Mouse (Mus musculus) layer of hippocampus, adult 8-10 months (tissue): ENCODE data around the gene Trim41. TPM values are rescaled to one million over a fixed set of nuclear protein-coding genes. Genes with fewer than 3 reads are reported as not detected.
"Not testable (repeated sequence)": the region's sequence is repeated elsewhere in the genome, so short reads cannot be mapped to it uniquely, and the experiment has no call there.

Experiments used
- DNase-seq, 2 experiments: peaks; one replicate each; pipeline ENCODE4 v3.0.0; 2022; ENCODE audit warnings: low spot score in 2 of 2
- total RNA-seq, 4 experiments: library from RNA; stranded (reverse); gene quantifications; 2 replicates each; pipeline ENCODE4 v1.2.4; 2022

Trim41 gene
- total RNA-seq, 4 experiments from 2014 or later: 45.7 to 73.5 (median 57.9) TPM

- not testable (repeated sequence) for DNase-seq
Observed at GRCm38 (mm10) chr11:48791894-48792293, 25.3 kb downstream of the Trim41 start.

GRCm38 (mm10) chr11:48790946-48791345, 26.2 kb downstream of the Trim41 start:
- DNase-seq: no peak

- DNase-seq: peak; percentile 72 to 89
Observed at GRCm38 (mm10) chr11:48789973-48790823, 27.0 kb downstream of the Trim41 start.

GRCm38 (mm10) chr11:48789215-48789614, 27.9 kb downstream of the Trim41 start:
- no peak for DNase-seq

GRCm38 (mm10) chr11:48788311-48789089, 28.7 kb downstream of the Trim41 start:
- peak; percentile 56 to 82 for DNase-seq

- DNase-seq: no peak
Observed at GRCm38 (mm10) chr11:48787455-48788211, 29.5 kb downstream of the Trim41 start.

GRCm38 (mm10) chr11:48782243-48782642, 34.9 kb downstream of the Trim41 start:
- no peak for DNase-seq

- DNase-seq: no peak
Observed at GRCm38 (mm10) chr11:48779450-48779849, 37.7 kb downstream of the Trim41 start.

GRCm38 (mm10) chr11:48777303-48777702, 39.9 kb downstream of the Trim41 start:
- DNase-seq: no peak

- no peak for DNase-seq
Observed at GRCm38 (mm10) chr11:48776664-48777063, 40.5 kb downstream of the Trim41 start.

GRCm38 (mm10) chr11:48775483-48775882, 41.7 kb downstream of the Trim41 start:
- peak in 1 of 2 experiments; percentile 55 for DNase-seq

- peak in 1 of 2 experiments; percentile 68 for DNase-seq
Observed at GRCm38 (mm10) chr11:48774443-48775298, 42.5 kb downstream of the Trim41 start.

GRCm38 (mm10) chr11:48771691-48772090, 45.5 kb downstream of the Trim41 start:
- no peak for DNase-seq

- no peak for DNase-seq
Observed at GRCm38 (mm10) chr11:48767195-48767876, 49.8 kb downstream of the Trim41 start.

GRCm38 (mm10) chr11:48764119-48764518, 53.0 kb downstream of the Trim41 start:
- DNase-seq: no peak

GRCm38 (mm10) chr11:48759021-48759420, 58.1 kb downstream of the Trim41 start:
- no peak for DNase-seq
